Mouse (Mus musculus): ENCODE measurements around the gene Fxn. TPM values are rescaled to one million over a fixed set of nuclear protein-coding genes. Genes with fewer than 3 reads are reported as not detected.

The Fxn gene
- total and polyA plus RNA-seq, 3 experiments = 25.8 to 34.6 (median 31.1) TPM

DNA sequence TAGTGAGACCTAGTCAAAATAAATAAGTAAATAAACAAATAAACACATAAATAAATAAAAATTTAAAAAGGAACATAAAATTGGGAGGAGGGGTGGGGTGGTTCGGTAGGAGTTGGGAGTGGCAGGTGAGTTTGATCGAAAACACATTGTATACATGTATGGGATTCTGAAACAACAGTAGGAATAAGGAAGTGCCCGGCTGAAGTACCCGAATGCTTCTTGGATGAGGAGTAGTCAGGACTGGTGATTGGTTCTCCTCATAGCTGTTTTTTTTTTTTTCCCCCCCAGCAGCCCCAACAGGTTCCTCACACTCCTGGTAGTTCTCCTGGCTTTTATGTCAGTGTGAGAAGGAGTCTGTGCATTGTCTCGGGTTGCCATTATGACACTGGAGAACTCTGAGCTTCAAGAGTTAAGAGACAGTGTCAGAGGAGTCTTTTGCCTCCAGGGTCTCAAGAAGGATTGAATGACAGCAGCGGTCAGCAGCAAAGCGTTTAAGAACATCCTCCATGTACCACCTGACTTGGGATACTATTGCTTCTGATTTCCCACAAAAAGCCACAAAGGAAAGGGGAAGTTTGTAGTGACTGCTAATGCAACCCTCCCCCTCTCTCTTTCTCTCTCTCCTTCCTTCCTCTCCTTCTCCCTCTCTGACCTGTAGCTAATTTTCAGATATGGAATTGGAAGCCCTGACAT, 1.0 kb upstream of the Fxn start:
- Histone ChIP-seq H3K9me3 (replicated peaks; ENCODE audit: low read length) (peaks cover 2% of the 10 kb centered on the region), H3K36me3 (replicated peaks in 1 of 2; ENCODE audit: control insufficient read depth in 1 of 2, insufficient read depth in 1 of 2, low read length in 1 of 2) (peaks cover 2 to 18% of the 10 kb centered on the region in 2 experiments), H3K27ac (ENCODE audit: insufficient read depth, low read depth) (no peak overlapping the region), H3K4me2 (ENCODE audit: insufficient read depth, low read depth, poor library complexity, severe bottlenecking) (peak overlapping the region; percentile 85), H3K9ac (ENCODE audit: insufficient read depth, low read depth) (no peak overlapping the region), H3K4me3 (replicated peaks in 1 of 3; ENCODE audit: low read depth in 2 of 3, low read length in 2 of 3, poor library complexity in 1 of 3) (no peak overlapping the region), H3K4me1 (ENCODE audit: control insufficient read depth in 1 of 2, insufficient read depth in 2 of 2) (peaks cover 8 to 45% of the 10 kb centered on the region in 2 experiments), H3K27me3 (replicated peaks) (no peaks in the 10 kb centered on the region), H3K79me2 (replicated peaks; ENCODE audit: control insufficient read depth, extremely low read depth, insufficient read depth, poor library complexity, severe bottlenecking) (no peaks in the 10 kb centered on the region)
- in situ Hi-C loops (cut with MboI; ENCODE audit: low pct_ligation_motif_present, low pct_unique_long_range_greater_than_20kb, low sequenced_read_pairs) = loop anchor here (25.0 kb wide), 1 partner anchor 581 kb away; the partner anchor contains the start of gene Pgm5
- dilution Hi-C loops (cut with MboI; ENCODE audit: extremely low pct_ligation_motif_present, extremely low pct_unique_long_range_greater_than_20kb, low sequenced_read_pairs) = no loop called here
- no peak for DNase-seq (ENCODE audit: extremely low read depth)
- TF ChIP-seq SIN3A (IDR thresholded peaks at IDR 0.05; ENCODE audit: low read length) (no peak), ELF1 (IDR thresholded peaks at IDR 0.05; ENCODE audit: low read depth, low read length) (peak; percentile 22; the same call in 1 of the 2 replicates), ZMIZ1 (IDR thresholded peaks at IDR 0.05; ENCODE audit: low read depth, low read length) (no peak), ZKSCAN1 (IDR thresholded peaks at IDR 0.05; ENCODE audit: borderline replicate concordance, low read depth, low read length) (no peak), POLR2AphosphoS2 (IDR thresholded peaks at IDR 0.05; ENCODE audit: low read depth, low read length) (no peak), NRF1 (IDR thresholded peaks at IDR 0.05; ENCODE audit: low read depth, low read length) (no peak)

DNA sequence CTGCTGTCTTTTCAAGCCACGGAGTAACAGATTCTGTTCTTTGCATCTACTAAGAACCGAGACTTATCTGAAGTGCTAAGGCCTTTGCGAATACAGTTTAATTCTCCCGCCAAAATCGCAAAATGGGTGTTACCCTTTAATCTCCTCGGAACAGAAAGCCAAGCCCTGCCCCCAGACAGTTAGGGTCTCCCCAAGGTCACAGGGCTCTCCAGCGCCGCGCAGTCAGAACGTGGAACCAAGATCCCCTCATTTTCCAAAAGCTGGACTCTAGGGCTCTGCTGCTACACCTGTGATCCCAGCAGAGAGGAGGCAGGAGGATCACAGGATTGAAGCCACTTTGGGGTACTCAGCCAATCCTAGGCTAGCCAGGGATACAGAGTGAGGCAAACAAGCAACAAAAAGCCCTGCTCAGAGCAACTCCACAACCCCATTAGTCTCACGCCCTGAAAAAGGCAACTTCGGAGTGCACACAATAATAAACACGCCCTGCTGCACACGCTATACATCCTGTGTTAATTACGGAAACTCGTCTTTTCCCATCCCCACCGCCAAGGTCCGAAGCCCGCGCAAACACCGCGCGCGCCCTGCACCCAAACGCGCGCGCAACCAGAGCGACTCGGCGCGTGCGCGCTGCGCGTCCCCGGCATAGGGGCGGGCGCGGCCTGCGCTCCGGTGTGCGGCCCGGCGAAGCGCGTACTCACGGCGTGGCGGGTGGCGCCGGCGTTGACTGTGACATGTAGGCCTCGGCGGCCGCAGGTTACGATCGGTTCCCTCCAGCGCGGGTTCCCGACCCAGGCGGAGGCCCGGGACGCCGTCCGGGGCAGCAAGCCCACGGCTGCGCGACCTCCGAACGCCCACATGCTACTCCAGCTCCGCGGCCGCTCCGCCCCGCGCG, 452 bp downstream of the Fxn start:
- peak overlapping the region; percentile 61 for H3K9ac ChIP-seq (ENCODE audit: insufficient read depth, low read depth)
- H3K79me2 ChIP-seq (replicated peaks; ENCODE audit: control insufficient read depth, extremely low read depth, insufficient read depth, poor library complexity, severe bottlenecking) = no peaks in the 10 kb centered on the region
- peak overlapping the region; percentile 27; the same call in 1 of the 2 replicates for H3K27ac ChIP-seq (ENCODE audit: insufficient read depth, low read depth)
- dilution Hi-C loops (cut with MboI; ENCODE audit: extremely low pct_ligation_motif_present, extremely low pct_unique_long_range_greater_than_20kb, low sequenced_read_pairs) = no loop called here
- peak overlapping the region; percentile 62 to 89 (median 64) for H3K4me3 ChIP-seq (replicated peaks in 1 of 3; ENCODE audit: low read depth in 2 of 3, low read length in 2 of 3, poor library complexity in 1 of 3)
- H3K36me3 ChIP-seq (replicated peaks in 1 of 2; ENCODE audit: control insufficient read depth in 1 of 2, insufficient read depth in 1 of 2, low read length in 1 of 2) = peaks cover 13 to 31% of the 10 kb centered on the region in 2 experiments
- H3K4me2 ChIP-seq (ENCODE audit: insufficient read depth, low read depth, poor library complexity, severe bottlenecking) = peak overlapping the region; percentile 56
- peaks cover 8 to 45% of the 10 kb centered on the region in 2 experiments for H3K4me1 ChIP-seq (ENCODE audit: control insufficient read depth in 1 of 2, insufficient read depth in 2 of 2)
- DNase-seq (ENCODE audit: extremely low read depth) = peak; percentile 78
- peaks cover 2% of the 10 kb centered on the region for H3K9me3 ChIP-seq (replicated peaks; ENCODE audit: low read length)
- TF ChIP-seq JUN (IDR thresholded peaks at IDR 0.05; ENCODE audit: insufficient read depth, low read depth, low read length) (no peak), ZC3H11A (IDR thresholded peaks at IDR 0.05; ENCODE audit: low read depth, low read length) (no peak), MAX (IDR thresholded peaks at IDR 0.05; ENCODE audit: low read length) (peak; percentile 47; the same call in 1 of the 2 replicates), SIN3A (IDR thresholded peaks at IDR 0.05; ENCODE audit: low read length) (peak; percentile 47), HCFC1 (IDR thresholded peaks at IDR 0.05; ENCODE audit: low read depth, low read length) (peak; percentile 31; the same call in 1 of the 2 replicates), ZMIZ1 (IDR thresholded peaks at IDR 0.05; ENCODE audit: low read depth, low read length) (peak; percentile 76), ETS1 (conservative IDR thresholded peaks at IDR 0.05; ENCODE audit: low read depth, low read length) (no peak), MAZ (IDR thresholded peaks at IDR 0.05; ENCODE audit: low read depth, low read length) (peak; percentile 63; the same call in 1 of the 2 replicates), KAT2A (IDR thresholded peaks at IDR 0.05; ENCODE audit: insufficient replicate concordance, low read length) (0 out of 2 replicates have a peak, but pooled peaks have one; percentile 40), CTCF (conservative IDR thresholded peaks at IDR 0.05 in 1 of 2, IDR thresholded peaks at IDR 0.05 in 1 of 2; ENCODE audit: low read depth in 2 of 2, low read length in 2 of 2) (peak in 1 of 2 experiments; percentile 37; a peak in 2 of 4 replicates), NELFE (IDR thresholded peaks at IDR 0.05; ENCODE audit: low read depth, low read length) (peak; percentile 67), MXI1 (IDR thresholded peaks at IDR 0.05; ENCODE audit: low read depth, low read length) (peak; percentile 75), CHD2 (IDR thresholded peaks at IDR 0.05; ENCODE audit: low read length) (peak; percentile 45), NRF1 (IDR thresholded peaks at IDR 0.05; ENCODE audit: low read depth, low read length) (peak; percentile 81), BHLHE40 (IDR thresholded peaks at IDR 0.05; ENCODE audit: low read depth, low read length) (no peak), EP300 (IDR thresholded peaks at IDR 0.05; ENCODE audit: low read length) (no peak), POLR2A (IDR thresholded peaks at IDR 0.05; ENCODE audit: low read depth, low read length) (peak; percentile 88), E2F4 (IDR thresholded peaks at IDR 0.05; ENCODE audit: insufficient replicate concordance, low read depth, low read length) (peak; percentile 78; the same call in 1 of the 2 replicates), TCF12 (IDR thresholded peaks at IDR 0.05; ENCODE audit: low read depth, low read length) (peak; percentile 29)
- in situ Hi-C loops (cut with MboI; ENCODE audit: low pct_ligation_motif_present, low pct_unique_long_range_greater_than_20kb, low sequenced_read_pairs) = loop anchor here (10.0 to 25.0 kb wide), 2 partner anchors 425 to 582 kb away; partner anchors contain the start of gene Pgm5
- no peaks in the 10 kb centered on the region for H3K27me3 ChIP-seq (replicated peaks)
